Mouse (Mus musculus) stomach, postnatal 0 days (tissue): ENCODE measurements at regions not wholly inside any gene's neighbourhood (a gene's known extent, or its start where the extent isn't known, plus 50 kb on each side); places are given as distances from the start of the nearest gene placed in this dataset.

Experiments used
- CTCF ChIP-seq: IDR thresholded peaks from 2 replicates; pipeline ENCODE4 v1.5.1; 2016; ENCODE audit warnings: antibody characterized with exemption, low read depth, mild to moderate bottlenecking, moderate library complexity
- EP300 ChIP-seq: optimal IDR thresholded peaks from 2 replicates; pipeline ENCODE3; 2016; ENCODE audit warnings: antibody characterized with exemption

DNA sequence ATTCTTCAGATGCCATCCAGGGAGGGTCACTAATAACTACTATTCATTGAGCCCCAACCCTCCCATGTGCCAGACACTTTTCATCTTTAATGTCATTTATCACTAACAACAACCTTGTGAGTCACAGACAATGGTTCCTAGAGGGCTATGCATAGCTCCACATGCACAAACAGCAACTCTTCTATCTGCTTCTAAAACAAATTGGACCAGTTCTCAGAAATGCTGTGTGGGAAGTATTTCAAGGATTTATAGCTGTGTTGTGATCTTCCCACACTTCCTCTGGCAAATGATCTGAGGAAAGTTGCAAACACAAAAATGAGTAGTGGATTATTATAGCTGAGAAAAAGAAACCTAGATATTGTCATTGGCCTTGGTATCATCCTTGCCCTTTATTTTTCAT lies 474.3 kb upstream of the Arrdc3 start:
- TF ChIP-seq EP300 (no peak), CTCF (no peak)
